Mouse (Mus musculus): ENCODE measurements around the gene Erc2. TPM values are rescaled to one million over a fixed set of nuclear protein-coding genes. Genes with fewer than 3 reads are reported as not detected.

Gene Erc2
- polyA plus RNA-seq, 1 experiment from 2014 or later, result 5.7 TPM

GRCm38 (mm10) chr14:28316851-28317250 lies 694.6 kb downstream of the Erc2 start:
- Histone ChIP-seq H3K4me2 (ENCODE audit: low read depth, severe bottlenecking) (no peak overlapping the region), H3K9me3 (ENCODE audit: control insufficient read depth, low read length) (no peaks in the 10 kb centered on the region), H3K4me1 (ENCODE audit: control insufficient read depth, insufficient read depth, low read length) (no peaks in the 10 kb centered on the region), H3K9ac (ENCODE audit: low read length) (no peak overlapping the region), H3K36me3 (ENCODE audit: control insufficient read depth, insufficient read depth, low read length) (no peaks in the 10 kb centered on the region), H3K4me3 (ENCODE audit: low read depth, low read length) (no peak overlapping the region), H3K27ac (replicated peaks; ENCODE audit: low read depth, low read length) (no peak overlapping the region), H3K27me3 (ENCODE audit: control insufficient read depth, insufficient read depth, low read length) (no peaks in the 10 kb centered on the region)
- WGBS, result 86% methylated on average over 7 of the region's 7 CpGs
- ATAC-seq (ENCODE audit: insufficient number of reproducible peaks, low FRiP score, low TSS enrichment, low read depth) (no peak), DNase-seq (ENCODE audit: low spot score) (no peak)

- H3K9me3 ChIP-seq (ENCODE audit: control insufficient read depth, low read length), result no peaks in the 10 kb centered on the region
- no peak for DNase-seq (ENCODE audit: low spot score)
- peaks cover 4% of the 10 kb centered on the region; the same call in 1 of the 2 replicates for H3K4me1 ChIP-seq (ENCODE audit: control insufficient read depth, insufficient read depth, low read length)
- H3K4me3 ChIP-seq (ENCODE audit: low read depth, low read length), result no peak overlapping the region
- ATAC-seq (ENCODE audit: insufficient number of reproducible peaks, low FRiP score, low TSS enrichment, low read depth), result no peak
- no peak overlapping the region for H3K4me2 ChIP-seq (ENCODE audit: low read depth, severe bottlenecking)
- no peaks in the 10 kb centered on the region for H3K36me3 ChIP-seq (ENCODE audit: control insufficient read depth, insufficient read depth, low read length)
- H3K9ac ChIP-seq (ENCODE audit: low read length), result no peak overlapping the region
- WGBS, result 87% methylated on average over 5 of the region's 5 CpGs
- no peak overlapping the region for H3K27ac ChIP-seq (replicated peaks; ENCODE audit: low read depth, low read length)
- no peaks in the 10 kb centered on the region for H3K27me3 ChIP-seq (ENCODE audit: control insufficient read depth, insufficient read depth, low read length)
These were observed 699.8 kb downstream of the Erc2 start for GRCm38 (mm10) chr14:28321916-28322534.

GRCm38 (mm10) chr14:28323243-28323642 lies 701.0 kb downstream of the Erc2 start:
- ATAC-seq (ENCODE audit: insufficient number of reproducible peaks, low FRiP score, low TSS enrichment, low read depth) (no peak), DNase-seq (ENCODE audit: low spot score) (no peak)
- Histone ChIP-seq H3K4me1 (ENCODE audit: control insufficient read depth, insufficient read depth, low read length) (peaks cover 4% of the 10 kb centered on the region; the same call in 1 of the 2 replicates), H3K27ac (replicated peaks; ENCODE audit: low read depth, low read length) (no peak overlapping the region), H3K27me3 (ENCODE audit: control insufficient read depth, insufficient read depth, low read length) (no peaks in the 10 kb centered on the region), H3K4me2 (ENCODE audit: low read depth, severe bottlenecking) (no peak overlapping the region), H3K4me3 (ENCODE audit: low read depth, low read length) (no peak overlapping the region), H3K9me3 (ENCODE audit: control insufficient read depth, low read length) (no peaks in the 10 kb centered on the region), H3K9ac (ENCODE audit: low read length) (no peak overlapping the region), H3K36me3 (ENCODE audit: control insufficient read depth, insufficient read depth, low read length) (no peaks in the 10 kb centered on the region)
- WGBS, result 83% methylated on average over 2 of the region's 2 CpGs

- ATAC-seq (ENCODE audit: insufficient number of reproducible peaks, low FRiP score, low TSS enrichment, low read depth) (no peak), DNase-seq (ENCODE audit: low spot score) (no peak)
- Histone ChIP-seq H3K4me2 (ENCODE audit: low read depth, severe bottlenecking) (no peak overlapping the region), H3K27me3 (ENCODE audit: control insufficient read depth, insufficient read depth, low read length) (no peaks in the 10 kb centered on the region), H3K4me1 (ENCODE audit: control insufficient read depth, insufficient read depth, low read length) (peaks cover 4% of the 10 kb centered on the region; the same call in 1 of the 2 replicates), H3K27ac (replicated peaks; ENCODE audit: low read depth, low read length) (no peak overlapping the region), H3K9ac (ENCODE audit: low read length) (no peak overlapping the region), H3K9me3 (ENCODE audit: control insufficient read depth, low read length) (no peaks in the 10 kb centered on the region), H3K36me3 (ENCODE audit: control insufficient read depth, insufficient read depth, low read length) (no peaks in the 10 kb centered on the region), H3K4me3 (ENCODE audit: low read depth, low read length) (no peak overlapping the region)
- 66% methylated on average over 2 of the region's 2 CpGs for WGBS
These were observed 701.5 kb downstream of the Erc2 start for GRCm38 (mm10) chr14:28323727-28324126.

GRCm38 (mm10) chr14:28326456-28326855 lies 704.2 kb downstream of the Erc2 start:
- ATAC-seq (ENCODE audit: insufficient number of reproducible peaks, low FRiP score, low TSS enrichment, low read depth) (no peak), DNase-seq (ENCODE audit: low spot score) (no peak)
- peaks cover 10% of the 10 kb centered on the region for H3K4me1 ChIP-seq (ENCODE audit: control insufficient read depth, insufficient read depth, low read length)
- no peaks in the 10 kb centered on the region for H3K36me3 ChIP-seq (ENCODE audit: control insufficient read depth, insufficient read depth, low read length)
- no peak overlapping the region for H3K27ac ChIP-seq (replicated peaks; ENCODE audit: low read depth, low read length)
- WGBS, result 84% methylated on average over 7 of the region's 7 CpGs
- no peak overlapping the region for H3K9ac ChIP-seq (ENCODE audit: low read length)
- no peaks in the 10 kb centered on the region for H3K9me3 ChIP-seq (ENCODE audit: control insufficient read depth, low read length)
- H3K27me3 ChIP-seq (ENCODE audit: control insufficient read depth, insufficient read depth, low read length), result no peaks in the 10 kb centered on the region
- H3K4me2 ChIP-seq (ENCODE audit: low read depth, severe bottlenecking), result no peak overlapping the region
- H3K4me3 ChIP-seq (ENCODE audit: low read depth, low read length), result no peak overlapping the region

- H3K36me3 ChIP-seq (ENCODE audit: control insufficient read depth, insufficient read depth, low read length), result no peaks in the 10 kb centered on the region
- H3K4me1 ChIP-seq (ENCODE audit: control insufficient read depth, insufficient read depth, low read length), result peaks cover 19% of the 10 kb centered on the region
- H3K4me3 ChIP-seq (ENCODE audit: low read depth, low read length), result no peak overlapping the region
- DNase-seq (ENCODE audit: low spot score) (no peak), ATAC-seq (ENCODE audit: insufficient number of reproducible peaks, low FRiP score, low TSS enrichment, low read depth) (no peak)
- no peak overlapping the region for H3K9ac ChIP-seq (ENCODE audit: low read length)
- no peaks in the 10 kb centered on the region for H3K27me3 ChIP-seq (ENCODE audit: control insufficient read depth, insufficient read depth, low read length)
- no peak overlapping the region for H3K27ac ChIP-seq (replicated peaks; ENCODE audit: low read depth, low read length)
- WGBS, result 77% methylated on average over 8 of the region's 8 CpGs
- H3K9me3 ChIP-seq (ENCODE audit: control insufficient read depth, low read length), result no peaks in the 10 kb centered on the region
- H3K4me2 ChIP-seq (ENCODE audit: low read depth, severe bottlenecking), result no peak overlapping the region
These were observed 706.3 kb downstream of the Erc2 start for GRCm38 (mm10) chr14:28328512-28328911.

- no peaks in the 10 kb centered on the region for H3K27me3 ChIP-seq (ENCODE audit: control insufficient read depth, insufficient read depth, low read length)
- H3K36me3 ChIP-seq (ENCODE audit: control insufficient read depth, insufficient read depth, low read length), result no peaks in the 10 kb centered on the region
- DNase-seq (ENCODE audit: low spot score) (no peak), ATAC-seq (ENCODE audit: insufficient number of reproducible peaks, low FRiP score, low TSS enrichment, low read depth) (no peak)
- H3K4me1 ChIP-seq (ENCODE audit: control insufficient read depth, insufficient read depth, low read length), result peaks cover 23% of the 10 kb centered on the region
- no peak overlapping the region for H3K27ac ChIP-seq (replicated peaks; ENCODE audit: low read depth, low read length)
- WGBS, result 89% methylated on average over 5 of the region's 5 CpGs
- no peaks in the 10 kb centered on the region for H3K9me3 ChIP-seq (ENCODE audit: control insufficient read depth, low read length)
- H3K4me2 ChIP-seq (ENCODE audit: low read depth, severe bottlenecking), result no peak overlapping the region
- no peak overlapping the region for H3K9ac ChIP-seq (ENCODE audit: low read length)
- H3K4me3 ChIP-seq (ENCODE audit: low read depth, low read length), result no peak overlapping the region
These were observed 708.9 kb downstream of the Erc2 start for GRCm38 (mm10) chr14:28331108-28331507.

GRCm38 (mm10) chr14:28332351-28332953 lies 710.2 kb downstream of the Erc2 start:
- ATAC-seq (ENCODE audit: insufficient number of reproducible peaks, low FRiP score, low TSS enrichment, low read depth) (no peak), DNase-seq (ENCODE audit: low spot score) (no peak)
- Histone ChIP-seq H3K36me3 (ENCODE audit: control insufficient read depth, insufficient read depth, low read length) (no peaks in the 10 kb centered on the region), H3K27ac (replicated peaks; ENCODE audit: low read depth, low read length) (no peak overlapping the region), H3K4me1 (ENCODE audit: control insufficient read depth, insufficient read depth, low read length) (peaks cover 23% of the 10 kb centered on the region), H3K27me3 (ENCODE audit: control insufficient read depth, insufficient read depth, low read length) (no peaks in the 10 kb centered on the region), H3K9me3 (ENCODE audit: control insufficient read depth, low read length) (no peaks in the 10 kb centered on the region), H3K9ac (ENCODE audit: low read length) (no peak overlapping the region), H3K4me3 (ENCODE audit: low read depth, low read length) (no peak overlapping the region), H3K4me2 (ENCODE audit: low read depth, severe bottlenecking) (no peak overlapping the region)
- WGBS, result 6% methylated on average over 3 of the region's 3 CpGs
